ENCODE assay signal across 8 mouse cellular contexts in the genomic region with DNA sequence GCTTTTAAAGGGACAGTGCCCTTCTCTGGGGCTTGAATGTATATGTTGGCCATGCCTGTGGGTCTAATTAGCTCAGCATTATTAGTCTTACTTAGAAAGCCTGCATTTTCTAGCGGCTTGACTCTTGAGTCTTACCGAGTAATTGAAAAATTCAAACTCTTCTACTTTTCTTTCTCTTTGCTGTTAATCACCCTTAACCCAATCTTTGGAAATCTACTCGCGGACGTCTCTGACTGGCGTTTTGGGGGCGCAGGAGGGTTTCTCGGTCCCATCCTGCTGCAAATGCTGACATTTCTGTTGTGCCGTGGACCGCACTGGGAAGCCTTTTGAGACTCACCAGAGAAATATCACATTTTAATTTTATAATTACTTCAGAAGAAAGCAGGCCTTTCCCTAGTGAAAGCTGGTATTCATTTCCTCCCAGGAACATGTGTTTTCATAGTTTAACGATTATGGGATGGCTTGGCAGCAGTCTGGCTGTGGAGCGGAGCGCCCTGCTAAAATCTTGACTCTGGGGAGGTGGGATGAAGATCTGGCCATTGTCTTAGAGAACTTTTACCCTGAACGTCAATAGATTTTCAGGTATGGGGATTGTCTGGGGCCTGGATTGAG.
DNase-seq lines count a peak whose midpoint lies in the region; ATAC-seq and TF ChIP-seq lines count a peak whose summit lies in the region.

No protein-coding gene starts in this region.

- WGBS in liver, adult 2 months = 82% methylated on average over 14 of the region's 14 CpGs
- 24% methylated on average over 14 of the region's 14 CpGs for WGBS in forebrain, embryonic 11.5 days
- 30% methylated on average over 14 of the region's 14 CpGs for WGBS in limb, embryonic 10.5 days
- WGBS in neural tube, embryonic 15.5 days = 15% methylated on average over 14 of the region's 14 CpGs

- H3K79me2 ChIP-seq in liver, adult 2 months (ENCODE audit: control insufficient read depth, insufficient read depth, low read length) = no peaks in the 10 kb centered on the region

- H3K27ac ChIP-seq in liver, adult 2 months (replicated peaks; ENCODE audit: insufficient read depth, low read depth, low read length) = peak overlapping the region; percentile 69; the same call in 1 of the 2 replicates
- H3K27ac ChIP-seq in forebrain, embryonic 11.5 days (ENCODE audit: low read depth, low read length) = peak overlapping the region; percentile 87
- peak overlapping the region; percentile 92 for H3K27ac ChIP-seq in limb, embryonic 10.5 days
- peak overlapping the region; percentile 92 for H3K27ac ChIP-seq in neural tube, embryonic 15.5 days (replicated peaks)

- H3K4me1 ChIP-seq in liver, adult 2 months (ENCODE audit: control insufficient read depth, insufficient read depth, low read length) = 0 out of 2 replicates have a peak, but pooled peaks cover 2% of the 10 kb centered on the region
- H3K4me1 ChIP-seq in forebrain, embryonic 11.5 days (replicated peaks; ENCODE audit: control insufficient read depth, insufficient read depth, low read length) = peaks cover 30% of the 10 kb centered on the region
- H3K4me1 ChIP-seq in limb, embryonic 10.5 days = peaks cover 86% of the 10 kb centered on the region
- H3K4me1 ChIP-seq in neural tube, embryonic 15.5 days = peaks cover 84% of the 10 kb centered on the region

- no peak for TF ChIP-seq POLR2A in liver, adult 2 months (IDR thresholded peaks at IDR 0.05; ENCODE audit: extremely low read depth, insufficient read depth, low read length)

- no peak for TF ChIP-seq CTCF in liver, adult 2 months (IDR thresholded peaks at IDR 0.05; ENCODE audit: low read depth, low read length)

- no peaks in the 10 kb centered on the region for H3K36me3 ChIP-seq in liver, adult 2 months (ENCODE audit: control insufficient read depth, insufficient read depth, low read length)
- no peaks in the 10 kb centered on the region for H3K36me3 ChIP-seq in forebrain, embryonic 11.5 days (ENCODE audit: control insufficient read depth, insufficient read depth, low read length)
- no peaks in the 10 kb centered on the region for H3K36me3 ChIP-seq in limb, embryonic 10.5 days
- H3K36me3 ChIP-seq in neural tube, embryonic 15.5 days = no peaks in the 10 kb centered on the region

- H3K9me3 ChIP-seq in forebrain, embryonic 11.5 days (ENCODE audit: control insufficient read depth, low read length) = no peaks in the 10 kb centered on the region
- H3K9me3 ChIP-seq in limb, embryonic 10.5 days (replicated peaks) = no peaks in the 10 kb centered on the region
- H3K9me3 ChIP-seq in neural tube, embryonic 15.5 days (replicated peaks) = no peaks in the 10 kb centered on the region

- no peak overlapping the region for H3K4me3 ChIP-seq in liver, adult 2 months (ENCODE audit: insufficient read depth, low read depth, low read length)
- peak overlapping the region; percentile 9; the same call in 1 of the 2 replicates for H3K4me3 ChIP-seq in forebrain, embryonic 11.5 days (ENCODE audit: low read depth, low read length)
- peak overlapping the region; percentile 46 for H3K4me3 ChIP-seq in limb, embryonic 10.5 days
- H3K4me3 ChIP-seq in neural tube, embryonic 15.5 days (replicated peaks) = no peak overlapping the region

- H3K9ac ChIP-seq in liver, adult 2 months (ENCODE audit: low read depth, low read length) = peak overlapping the region; percentile 57
- peak overlapping the region; percentile 59 for H3K9ac ChIP-seq in forebrain, embryonic 11.5 days (ENCODE audit: low read length)
- peak overlapping the region; percentile 40; the same call in 1 of the 2 replicates for H3K9ac ChIP-seq in neural tube, embryonic 15.5 days (replicated peaks)

- no peak for ATAC-seq in forebrain, embryonic 11.5 days (replicated peaks; ENCODE audit: low FRiP score)
- no peak for ATAC-seq in neural tube, embryonic 15.5 days (ENCODE audit: low FRiP score)
- no peak for ATAC-seq in cerebellum, adult (ENCODE audit: insufficient number of reproducible peaks, low FRiP score, low TSS enrichment)

- no peak for DNase-seq in liver, adult 2 months (ENCODE audit: extremely low read depth, low read depth, low spot score)
- DNase-seq in liver = no peak
- DNase-seq in forebrain, embryonic 11.5 days (ENCODE audit: low spot score) = no peak
- DNase-seq in limb, embryonic 10.5 days (ENCODE audit: low spot score) = no peak
- no peak for DNase-seq in spleen, postnatal 36 days (ENCODE audit: low spot score in 2 of 2)
- DNase-seq in cerebellum, adult 9-11 months = no peak

- peak overlapping the region; percentile 40; the same call in 1 of the 2 replicates for H3K4me2 ChIP-seq in forebrain, embryonic 11.5 days (ENCODE audit: low read depth, low read length, severe bottlenecking)
- H3K4me2 ChIP-seq in neural tube, embryonic 15.5 days = peak overlapping the region; percentile 46

- H3K27me3 ChIP-seq in liver, adult 2 months (ENCODE audit: control insufficient read depth, insufficient read depth, low read length) = no peaks in the 10 kb centered on the region
- H3K27me3 ChIP-seq in forebrain, embryonic 11.5 days (ENCODE audit: control insufficient read depth, insufficient read depth, low read length) = no peaks in the 10 kb centered on the region
- no peaks in the 10 kb centered on the region for H3K27me3 ChIP-seq in limb, embryonic 10.5 days (ENCODE audit: low read depth, poor library complexity, severe bottlenecking)
- no peaks in the 10 kb centered on the region for H3K27me3 ChIP-seq in neural tube, embryonic 15.5 days (replicated peaks)

Comparison
In these comparisons a context has a peak if more than half of its experiments do, and no peak if none do; other contexts are left out.
1. H3K4me3 ChIP-seq: peak in forebrain, embryonic 11.5 days (single experiment) and limb, embryonic 10.5 days (single experiment); none in liver, adult 2 months (single experiment) and neural tube, embryonic 15.5 days (single experiment).
2. Peak in every context shown above with its lines, with median percentiles within 50 percentile points of each other: H3K27ac ChIP-seq and H3K9ac ChIP-seq.